Mouse (Mus musculus): ENCODE data around the gene Olfr1448.
"Not testable (repeated sequence)": the region's sequence is repeated elsewhere in the genome, so short reads cannot be mapped to it uniquely, and the experiment has no call there.

The Olfr1448 gene

DNA sequence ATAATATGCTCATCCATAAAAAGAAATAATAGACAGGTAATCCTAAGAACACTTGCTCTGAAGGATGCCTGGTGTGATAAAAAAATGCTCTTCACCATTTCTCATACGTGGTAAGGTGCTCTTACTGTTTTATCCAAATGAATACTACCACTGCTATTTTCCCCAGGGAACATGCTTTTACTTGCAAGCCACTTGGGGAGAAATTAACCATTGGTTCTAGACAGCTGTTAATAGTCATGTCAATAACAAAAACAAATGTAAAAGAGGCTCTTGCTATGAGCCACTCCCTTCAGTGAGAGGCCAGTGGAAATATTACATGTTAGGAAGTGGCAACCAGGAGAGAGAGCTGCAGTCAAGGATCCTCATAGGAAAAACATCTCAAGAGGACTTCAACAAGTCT lies at the start of gene Olfr1448:
Olfr1448 (minus strand) TSS at position 101 of the 400 bp plus-strand sequence.
- no peak for DNase-seq (ENCODE audit: low spot score)

DNA sequence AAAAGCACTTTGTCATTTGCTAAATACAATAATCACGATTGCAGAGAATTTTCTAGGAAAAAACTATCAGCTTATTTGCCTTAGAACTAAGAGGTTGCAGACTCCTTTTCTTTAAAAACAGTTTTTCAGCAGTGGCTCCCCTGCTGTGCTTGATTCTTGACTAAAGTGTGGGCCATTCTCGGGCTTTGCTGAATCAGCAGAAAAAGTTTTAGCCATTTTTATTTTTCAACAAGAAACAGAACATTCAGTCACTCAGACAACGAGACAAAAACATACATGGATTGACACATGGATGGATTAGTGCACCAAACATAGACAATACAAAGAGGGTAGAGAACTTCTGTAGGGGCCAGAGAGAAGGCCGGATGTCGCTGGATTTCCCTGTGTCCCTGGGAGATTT lies 45.9 kb upstream of the Olfr1448 start:
- not testable (repeated sequence) for DNase-seq (ENCODE audit: low spot score)

DNA sequence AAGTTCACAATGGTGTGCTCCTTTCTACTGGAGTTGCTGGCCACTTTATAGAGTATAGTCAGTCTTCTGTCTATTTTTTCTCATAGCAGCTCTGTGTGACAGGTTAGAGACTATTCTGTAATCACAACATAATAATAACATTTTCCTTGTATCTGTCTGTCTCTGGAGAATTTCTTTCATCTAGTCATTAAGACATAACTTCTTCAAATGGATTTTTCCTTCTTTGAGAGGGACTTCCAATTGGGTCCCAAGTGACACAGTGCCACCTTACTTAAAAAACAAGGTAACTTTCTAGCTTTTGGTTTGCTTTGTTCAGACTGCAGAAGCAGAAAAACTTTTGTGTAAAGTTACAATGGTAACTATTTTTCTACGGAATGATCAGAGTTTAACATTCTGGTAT lies 25.7 kb upstream of the Olfr1448 start, which contains the start of gene Olfr1450:
Olfr1450 (plus strand) TSS at position 301 of the 400 bp plus-strand sequence.
- DNase-seq (ENCODE audit: low spot score), result no peak

DNA sequence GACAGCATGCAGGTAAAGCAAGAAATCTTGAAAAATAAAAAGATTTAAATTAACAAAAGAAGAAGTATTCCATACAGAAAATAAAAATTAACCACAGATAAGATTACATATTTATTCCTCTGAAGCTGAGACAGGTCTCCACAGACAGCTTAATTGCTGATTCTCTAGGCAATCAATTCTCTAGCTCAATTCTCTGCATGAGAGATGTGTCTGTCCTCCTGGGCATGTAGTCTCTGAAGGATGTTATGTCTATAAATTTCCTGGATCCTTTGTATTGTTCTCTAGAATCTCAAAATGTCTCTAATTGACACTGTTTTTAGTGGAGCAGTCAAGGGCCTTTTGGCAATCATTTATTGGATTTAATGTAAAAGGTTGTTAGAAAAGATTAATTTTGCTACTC lies 6.3 kb upstream of the Olfr1448 start, which contains the start of gene Olfr1449:
Olfr1449 (plus strand) TSS at position 301 of the 400 bp plus-strand sequence.
- DNase-seq (ENCODE audit: low spot score), result no peak

DNA sequence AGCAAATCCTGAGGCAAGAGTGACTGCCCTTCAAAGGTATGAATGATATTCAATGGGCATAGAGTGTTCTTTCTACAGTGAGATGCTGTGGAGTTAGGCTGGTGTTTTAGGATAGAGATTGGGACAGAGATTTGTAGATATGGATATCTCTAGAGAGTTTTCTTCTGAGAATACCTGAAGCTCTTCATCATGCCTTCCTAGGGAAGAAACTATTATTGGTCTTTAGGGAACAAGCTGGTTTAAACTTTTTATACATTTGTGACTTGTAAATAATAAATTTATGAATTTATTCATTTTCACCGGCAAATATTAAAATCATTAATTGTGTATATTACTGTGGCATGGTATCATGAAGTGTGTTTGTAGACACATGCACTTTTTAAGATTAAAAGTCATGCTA lies 20.6 kb downstream of the Olfr1448 start, which contains the start of gene Olfr1447:
Olfr1447 (minus strand) TSS at position 101 of the 400 bp plus-strand sequence.
- DNase-seq (ENCODE audit: low spot score), result no peak

DNA sequence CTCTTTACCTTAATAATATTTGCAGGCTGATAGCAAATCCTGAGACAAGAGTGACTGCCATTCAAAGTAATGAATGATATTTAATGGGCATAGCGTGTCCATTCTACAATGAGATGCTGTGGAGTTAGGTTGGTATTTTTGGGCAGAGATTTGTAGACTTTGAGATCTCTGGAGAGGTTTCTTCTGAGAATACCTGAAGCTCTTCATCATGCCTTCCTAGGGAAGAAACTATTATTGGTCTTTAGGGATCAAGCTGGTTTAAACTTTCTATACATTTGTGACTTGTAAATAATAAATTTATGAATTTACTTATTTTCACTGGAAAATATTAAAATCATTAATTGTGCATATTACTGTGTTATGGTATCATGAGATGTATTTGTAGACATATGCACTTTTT lies 30.8 kb downstream of the Olfr1448 start, which contains the start of gene Olfr1446:
Olfr1446 (minus strand) TSS at position 101 of the 400 bp plus-strand sequence.
- DNase-seq (ENCODE audit: low spot score), result no peak

DNA sequence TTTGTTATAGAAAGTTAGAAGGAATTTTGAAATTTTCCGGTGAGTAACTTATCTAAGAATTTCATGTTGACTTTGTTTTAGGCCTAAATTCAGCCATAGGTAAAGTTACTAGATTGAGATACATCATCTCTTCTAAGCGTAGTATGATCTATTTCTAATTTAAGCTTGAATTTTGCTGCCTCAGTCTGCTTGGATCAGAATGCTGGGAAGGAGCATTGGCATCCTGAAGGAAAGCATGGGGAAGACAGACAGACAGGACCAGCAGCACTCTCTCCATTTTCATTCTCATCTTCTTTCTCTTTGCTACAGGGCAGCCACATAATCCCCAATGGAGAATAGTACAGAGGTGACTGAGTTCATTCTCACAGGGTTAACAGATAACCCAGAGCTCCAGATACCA lies 40.7 kb downstream of the Olfr1448 start, which contains the start of gene Olfr1445:
Olfr1445 (plus strand) TSS at position 301 of the 400 bp plus-strand sequence.
- DNase-seq (ENCODE audit: low spot score), result no peak
